Mouse (Mus musculus): ENCODE results near the gene Ggct.

GRCm38 (mm10) chr6:54975616-54976015 is 17.1 kb downstream of the Ggct start:
- TF ChIP-seq CTCF (conservative IDR thresholded peaks at IDR 0.05; ENCODE audit: insufficient read depth, insufficient read length, low read depth, low read length) (no peak), POLR2A (IDR thresholded peaks at IDR 0.05; ENCODE audit: low read depth, low read length) (no peak)
